Mouse (Mus musculus) limb, embryonic 14.5 days (tissue): ENCODE data around the gene Lpcat3. TPM values are rescaled to one million over a fixed set of nuclear protein-coding genes. Genes with fewer than 3 reads are reported as not detected.

ENCODE experiments used
- ATAC-seq: fragments of 200-750 bp; cut with Nextera tagmentation; 2 replicates; pipeline ENCODE4 v1.8.0; 2017; ENCODE audit warnings: low read depth, moderate number of reproducible peaks, moderate TSS enrichment; ENCODE audit not compliant: low FRiP score
- DNase-seq: peaks from one replicate; pipeline ENCODE4 v3.0.0-alpha.2; 2015; ENCODE audit warnings: low spot score
- H3K27ac ChIP-seq: fragments of 300-500 bp; sonication (generic); replicated peaks from 2 replicates; pipeline ENCODE4 v1.5.1; 2014; ENCODE audit warnings: low read depth, mild to moderate bottlenecking, low read length, moderate library complexity, mixed read lengths
- H3K27me3 ChIP-seq: fragments of 300-500 bp; sonication (generic); 2 replicates; pipeline ENCODE4 v1.6.1; 2014; ENCODE audit warnings: low read length, mixed read lengths; ENCODE audit not compliant: control insufficient read depth, insufficient read depth
- H3K36me3 ChIP-seq: fragments of 300-500 bp; sonication (generic); 2 replicates; pipeline ENCODE4 v1.6.1; 2014; ENCODE audit warnings: mild to moderate bottlenecking, low read length, moderate library complexity, mixed read lengths; ENCODE audit not compliant: control insufficient read depth, insufficient read depth
- H3K4me1 ChIP-seq: fragments of 300-500 bp; sonication (generic); 2 replicates; pipeline ENCODE4 v1.6.1; 2014; ENCODE audit warnings: antibody characterized with exemption, low read length, mixed read lengths; ENCODE audit not compliant: control insufficient read depth, insufficient read depth
- H3K4me2 ChIP-seq: fragments of 300-500 bp; sonication (generic); replicated peaks from 2 replicates; pipeline ENCODE4 v1.6.1; 2014; ENCODE audit warnings: low read depth, mild to moderate bottlenecking, low read length, moderate library complexity; ENCODE audit not compliant: severe bottlenecking
- H3K4me3 ChIP-seq: fragments of 300-500 bp; sonication (generic); replicated peaks from 2 replicates; pipeline ENCODE4 v1.5.1; 2014; ENCODE audit warnings: low read length
- H3K9ac ChIP-seq: fragments of 300-500 bp; sonication (generic); 2 replicates; pipeline ENCODE4 v1.6.1; 2014; ENCODE audit warnings: mild to moderate bottlenecking, low read depth, low read length, moderate library complexity; ENCODE audit not compliant: severe bottlenecking
- H3K9me3 ChIP-seq: fragments of 300-500 bp; sonication (generic); 2 replicates; pipeline ENCODE4 v1.6.1; 2016; ENCODE audit warnings: low read length; ENCODE audit not compliant: control insufficient read depth
- POLR2A ChIP-seq: fragments of 200-500 bp; IDR thresholded peaks from 2 replicates; pipeline ENCODE4 v1.8.0; 2012; ENCODE audit warnings: inconsistent platforms, mild to moderate bottlenecking, moderate library complexity, borderline replicate concordance; ENCODE audit not compliant: insufficient read depth, insufficient read length; ENCODE audit errors: extremely low read depth
- WGBS: fragments of 180-500 bp; shearing (Covaris S2); extraction: QIAGEN DNeasy Blood & Tissue Kit; methylation state at CpG from one replicate; pipeline ENCODE4 v1.1.7; 2014; 5-methylcytosine and 5-hydroxymethylcytosine counted together
- polyA plus RNA-seq, 2 experiments: library from polyadenylated mRNA; depleted of rRNA in 1 of 2; stranded (reverse) in 1 of 2; unstranded in 1 of 2; fragments of >200 nt; fragmentation: Nextera tagmentation in 1 of 2; extraction: Ambion mirVana in 1 of 2; gene quantifications; 2 replicates each; pipeline versions ENCODE4 v1.2.1 to v1.2.3; 2012 to 2014

Gene Lpcat3
- polyA plus RNA-seq, 2 experiments: 49.3 to 80.8 TPM

DNA sequence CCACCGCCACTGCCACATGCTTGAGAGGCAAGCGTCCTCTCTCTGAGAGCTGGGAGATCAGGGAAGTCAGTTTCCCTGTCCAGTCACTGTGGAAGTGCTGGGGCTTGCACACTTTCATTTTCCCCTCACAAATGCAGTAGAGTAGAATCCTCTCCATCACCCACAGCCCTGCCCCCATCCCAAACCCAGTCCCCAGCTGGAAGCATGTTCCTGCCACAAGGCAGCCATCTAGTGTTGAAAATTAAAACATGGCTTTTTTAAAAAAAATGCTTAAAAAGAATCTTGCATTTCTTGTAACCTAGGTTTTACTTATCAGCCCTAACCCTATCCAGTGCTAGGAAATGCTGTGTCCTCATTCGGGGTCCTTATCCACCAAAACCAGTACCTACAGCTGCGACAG is 22.8 kb upstream of the Lpcat3 start:
- DNase-seq (no peak), ATAC-seq (no peak)
- Histone ChIP-seq H3K4me1 (no peaks in the 10 kb centered on the region), H3K27ac (no peak overlapping the region), H3K36me3 (no peaks in the 10 kb centered on the region), H3K4me3 (no peak overlapping the region), H3K4me2 (no peak overlapping the region), H3K27me3 (no peaks in the 10 kb centered on the region), H3K9ac (no peak overlapping the region), H3K9me3 (no peaks in the 10 kb centered on the region)
- 89% methylated on average over 3 of the region's 4 CpGs for WGBS
- no peak for TF ChIP-seq POLR2A

DNA sequence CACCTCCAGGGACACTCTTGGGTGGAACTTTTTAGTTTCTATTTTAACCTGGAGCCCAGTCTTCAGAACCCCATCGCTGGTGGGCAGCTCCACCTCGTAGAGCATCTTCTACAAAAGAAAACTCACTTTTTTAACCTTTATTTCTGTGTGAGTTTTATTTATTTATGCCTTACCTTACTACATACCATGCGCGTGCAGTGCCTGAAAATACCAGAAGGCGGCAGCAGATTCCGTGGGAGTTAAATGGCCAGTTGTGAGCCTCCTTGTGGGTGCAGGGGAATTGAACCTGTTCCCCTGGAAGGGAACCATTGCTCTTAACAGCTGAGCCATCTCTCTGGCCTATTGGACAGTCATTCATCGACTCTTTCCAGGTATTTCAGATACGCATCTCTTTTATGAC is 21.8 kb upstream of the Lpcat3 start:
- Histone ChIP-seq H3K36me3 (no peaks in the 10 kb centered on the region), H3K9me3 (no peaks in the 10 kb centered on the region), H3K4me3 (no peak overlapping the region), H3K27me3 (no peaks in the 10 kb centered on the region), H3K9ac (no peak overlapping the region), H3K27ac (no peak overlapping the region), H3K4me1 (no peaks in the 10 kb centered on the region), H3K4me2 (no peak overlapping the region)
- TF ChIP-seq POLR2A: no peak
- DNase-seq (peak; percentile 8), ATAC-seq (no peak)
- 36% methylated on average over 8 of the region's 8 CpGs for WGBS

DNA sequence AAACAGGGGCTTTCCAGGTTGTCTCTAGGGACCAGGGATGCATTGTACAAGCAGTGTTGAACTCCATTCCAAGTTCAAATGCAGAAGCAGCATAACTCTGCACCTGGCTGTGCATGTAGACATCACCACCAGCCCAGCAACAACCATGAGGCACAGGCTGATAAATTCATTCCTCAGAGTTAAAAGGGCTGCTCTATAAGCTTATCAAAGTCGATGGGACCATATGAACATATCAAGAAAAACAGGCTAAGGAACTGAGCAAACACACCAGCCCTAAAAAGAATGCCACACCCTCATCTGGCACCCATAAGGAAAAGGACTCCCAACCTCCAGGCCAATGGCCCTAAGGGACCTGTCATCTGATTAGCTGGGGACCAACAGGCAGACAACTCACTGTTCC is 16.4 kb upstream of the Lpcat3 start:
- H3K4me2 ChIP-seq: no peak overlapping the region
- ATAC-seq (no peak), DNase-seq (no peak)
- no peaks in the 10 kb centered on the region for H3K4me1 ChIP-seq
- no peak overlapping the region for H3K4me3 ChIP-seq
- no peaks in the 10 kb centered on the region for H3K27me3 ChIP-seq
- no peak overlapping the region for H3K9ac ChIP-seq
- WGBS: 71% methylated on average over 1 of the region's 1 CpGs
- H3K27ac ChIP-seq: no peak overlapping the region
- H3K36me3 ChIP-seq: no peaks in the 10 kb centered on the region
- no peaks in the 10 kb centered on the region for H3K9me3 ChIP-seq
- no peak for TF ChIP-seq POLR2A

DNA sequence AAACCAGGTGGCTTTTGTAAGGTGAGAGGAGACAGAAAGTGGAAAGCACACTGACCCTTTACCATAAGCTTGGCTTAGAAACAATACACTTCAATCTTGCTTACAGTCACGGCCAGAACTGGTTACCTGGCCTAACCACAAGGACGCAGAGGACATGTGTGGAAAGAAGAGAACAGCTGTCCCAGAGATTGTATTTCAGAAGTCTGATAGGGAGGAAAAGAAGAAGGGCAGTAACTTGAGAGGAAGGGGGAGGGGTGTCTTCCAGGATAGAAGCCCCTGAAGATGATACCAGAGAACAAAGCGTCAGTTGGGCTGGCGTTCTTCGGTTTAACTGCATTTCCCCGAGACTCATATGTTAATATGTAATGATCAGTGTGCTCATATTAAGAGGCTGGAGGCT is 6.9 kb upstream of the Lpcat3 start:
- no peaks in the 10 kb centered on the region for H3K36me3 ChIP-seq
- DNase-seq (no peak), ATAC-seq (0 out of 2 replicates have a peak, but pooled peaks have one; percentile 9)
- 51% methylated on average over 6 of the region's 6 CpGs for WGBS
- no peak overlapping the region for H3K9ac ChIP-seq
- no peaks in the 10 kb centered on the region for H3K4me1 ChIP-seq
- H3K27me3 ChIP-seq: no peaks in the 10 kb centered on the region
- TF ChIP-seq POLR2A: no peak
- H3K4me3 ChIP-seq: no peak overlapping the region
- H3K27ac ChIP-seq: no peak overlapping the region
- H3K9me3 ChIP-seq: no peaks in the 10 kb centered on the region
- H3K4me2 ChIP-seq: no peak overlapping the region

DNA sequence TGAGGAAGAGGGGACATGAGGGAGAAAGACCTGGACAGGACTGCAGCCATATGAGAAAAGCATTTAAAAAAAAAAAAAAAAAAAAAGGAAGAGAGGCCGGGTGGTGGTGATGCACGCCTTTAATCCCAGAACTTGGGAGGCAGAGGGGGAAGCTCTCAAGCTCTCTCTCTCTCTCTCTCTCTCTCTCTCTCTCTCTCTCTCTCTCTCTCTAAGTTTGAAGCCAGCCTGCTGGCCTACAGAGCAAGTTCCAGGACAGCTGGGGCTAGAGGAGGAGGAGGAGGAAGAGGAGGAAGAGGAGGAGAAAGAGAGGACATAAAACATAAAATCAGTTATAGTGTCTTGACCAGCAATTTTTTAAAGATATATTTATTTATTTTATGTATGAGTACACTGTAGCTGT is 4.8 kb upstream of the Lpcat3 start:
- Histone ChIP-seq H3K9me3 (no peaks in the 10 kb centered on the region), H3K36me3 (no peaks in the 10 kb centered on the region), H3K9ac (no peak overlapping the region), H3K27me3 (no peaks in the 10 kb centered on the region), H3K4me3 (no peak overlapping the region), H3K4me2 (no peak overlapping the region), H3K4me1 (no peaks in the 10 kb centered on the region), H3K27ac (no peak overlapping the region)
- 74% methylated on average over 2 of the region's 2 CpGs for WGBS
- ATAC-seq (no peak), DNase-seq (no peak)
- TF ChIP-seq POLR2A: no peak
